Mouse (Mus musculus) cerebellum, adult 8-10 months (tissue): ENCODE results near the gene Insl5.

ENCODE experiments used
- DNase-seq: peaks from one replicate; pipeline ENCODE4 v3.0.0; 2022

Insl5 gene

GRCm38 (mm10) chr4:103026621-103027020, at the start of gene Insl5:
Gene Insl5, minus strand, starts transcription at chr4:103026842.
- DNase-seq: no peak

- no peak for DNase-seq
These were observed 44.0 kb upstream of the Insl5 start for GRCm38 (mm10) chr4:103070631-103071030.

- DNase-seq: no peak
These were observed 41.4 kb upstream of the Insl5 start for GRCm38 (mm10) chr4:103067906-103068655.

GRCm38 (mm10) chr4:103064976-103065375, 38.3 kb upstream of the Insl5 start:
- no peak for DNase-seq

GRCm38 (mm10) chr4:103064421-103064820, 37.8 kb upstream of the Insl5 start:
- no peak for DNase-seq

- DNase-seq: no peak
These were observed 30.3 kb upstream of the Insl5 start for GRCm38 (mm10) chr4:103056909-103057308.

GRCm38 (mm10) chr4:103048046-103048445, 21.4 kb upstream of the Insl5 start:
- DNase-seq: no peak

GRCm38 (mm10) chr4:103042997-103043396, 16.4 kb upstream of the Insl5 start:
- no peak for DNase-seq

- DNase-seq: no peak
These were observed 13.2 kb upstream of the Insl5 start for GRCm38 (mm10) chr4:103039838-103040191.

- no peak for DNase-seq
These were observed 12.6 kb upstream of the Insl5 start for GRCm38 (mm10) chr4:103039103-103039837.

GRCm38 (mm10) chr4:103028177-103029088, 1.8 kb upstream of the Insl5 start:
- no peak for DNase-seq

- DNase-seq: no peak
These were observed 1.1 kb upstream of the Insl5 start for GRCm38 (mm10) chr4:103027745-103028144.

- no peak for DNase-seq
These were observed 13.2 kb downstream of the Insl5 start for GRCm38 (mm10) chr4:103013490-103013889.

- DNase-seq: no peak
These were observed 14.8 kb downstream of the Insl5 start for GRCm38 (mm10) chr4:103011823-103012222.

- DNase-seq: no peak
These were observed 15.9 kb downstream of the Insl5 start for GRCm38 (mm10) chr4:103010734-103011133.

- DNase-seq: no peak
These were observed 19.7 kb downstream of the Insl5 start for GRCm38 (mm10) chr4:103006943-103007418.

- DNase-seq: no peak
These were observed 20.4 kb downstream of the Insl5 start for GRCm38 (mm10) chr4:103006266-103006665.

- DNase-seq: no peak
These were observed 21.3 kb downstream of the Insl5 start for GRCm38 (mm10) chr4:103005190-103005945.

- DNase-seq: no peak
These were observed 22.0 kb downstream of the Insl5 start for GRCm38 (mm10) chr4:103004681-103005080.

GRCm38 (mm10) chr4:102991685-102992084, 35.0 kb downstream of the Insl5 start:
- DNase-seq: no peak

- DNase-seq: no peak
These were observed 35.9 kb downstream of the Insl5 start for GRCm38 (mm10) chr4:102990595-102991340.

- no peak for DNase-seq
These were observed 36.6 kb downstream of the Insl5 start for GRCm38 (mm10) chr4:102990016-102990415.
